Mouse (Mus musculus): ENCODE data around the gene Rexo4.

Gene Rexo4

GRCm38 (mm10) chr2:26910124-26910993, 53.8 kb downstream of the Rexo4 start, which contains the start of the genes Med22 and Rpl7a:
Gene Med22 (minus strand): TSS chr2:26910677.
Gene Rpl7a (plus strand): TSS chr2:26910764.
- DNase-seq (ENCODE audit: low read depth, low spot score), result peak; percentile 99

GRCm38 (mm10) chr2:26909387-26909784, 54.8 kb downstream of the Rexo4 start:
- no peak for DNase-seq (ENCODE audit: low read depth, low spot score)

DNA sequence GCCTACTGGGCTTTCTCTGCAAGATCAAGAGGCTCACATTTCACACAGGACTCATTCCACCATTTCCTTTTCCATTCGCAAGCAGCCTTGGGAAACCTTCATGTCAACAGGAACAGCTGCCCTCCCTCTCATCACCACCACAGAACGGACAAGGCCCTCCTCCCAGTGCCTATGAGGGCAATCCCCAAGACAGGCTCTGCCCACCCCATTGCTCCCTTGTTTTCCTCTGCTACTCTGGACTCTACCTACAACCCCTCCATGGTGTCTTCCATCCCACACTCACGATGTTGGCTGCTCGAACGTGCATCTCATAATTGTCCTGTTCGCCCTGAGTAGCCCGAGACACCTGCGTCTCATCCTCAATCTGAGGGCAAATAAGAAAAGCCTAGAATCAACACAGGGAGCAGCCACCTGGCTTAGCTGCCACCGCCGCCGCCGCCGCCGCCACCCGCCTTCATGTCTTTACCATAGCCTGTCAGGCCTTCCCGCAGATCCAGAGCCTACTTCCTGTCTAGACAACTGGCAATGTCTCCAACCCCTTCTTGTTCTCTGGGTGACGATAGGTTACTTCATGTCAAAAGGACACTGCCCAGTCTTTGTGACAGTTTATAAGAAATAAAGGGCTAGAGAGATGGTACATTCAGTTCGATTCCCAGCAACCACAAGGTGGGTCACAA, 55.3 kb downstream of the Rexo4 start:
- no peak for DNase-seq (ENCODE audit: low read depth, low spot score)

DNA sequence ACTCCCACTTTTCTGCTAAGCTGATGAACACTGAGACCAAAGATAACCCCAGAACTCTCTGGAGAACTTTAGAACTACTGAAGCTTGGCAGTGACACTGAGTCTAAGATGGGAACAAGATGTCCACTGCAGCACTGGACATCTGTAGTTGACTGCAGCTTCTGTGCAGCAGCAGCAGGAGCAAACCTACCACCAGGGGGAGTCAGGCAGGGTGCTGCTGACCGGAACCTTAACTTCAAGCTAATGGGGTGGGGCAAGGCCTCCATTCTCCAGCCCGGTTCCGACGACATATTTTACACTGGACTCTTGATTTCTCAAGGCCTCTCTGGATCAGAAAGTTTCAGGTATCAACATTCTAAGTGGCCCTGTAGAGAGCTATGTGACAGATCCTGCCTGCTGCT, 57.1 kb downstream of the Rexo4 start:
- DNase-seq (ENCODE audit: low read depth, low spot score), result no peak

DNA sequence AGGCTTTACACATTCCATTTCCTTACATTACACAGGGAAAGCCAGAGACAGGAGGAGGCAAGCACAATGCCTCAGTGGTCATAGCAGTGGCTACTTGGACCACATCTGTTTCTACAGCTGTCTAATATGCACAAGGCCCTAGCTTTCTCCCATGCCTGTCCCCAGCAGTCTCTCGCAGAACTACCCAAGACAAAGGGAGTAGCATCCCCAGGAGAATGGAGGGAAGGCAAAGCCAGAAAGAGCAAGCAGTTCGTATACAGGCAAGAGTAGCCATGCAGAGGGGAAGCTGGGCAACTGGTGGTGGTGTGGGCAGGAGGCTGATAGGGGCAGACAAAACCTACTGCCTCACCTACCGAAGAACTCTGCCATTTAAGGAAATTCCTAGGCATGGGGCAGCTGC, 57.8 kb downstream of the Rexo4 start:
- no peak for DNase-seq (ENCODE audit: low read depth, low spot score)

DNA sequence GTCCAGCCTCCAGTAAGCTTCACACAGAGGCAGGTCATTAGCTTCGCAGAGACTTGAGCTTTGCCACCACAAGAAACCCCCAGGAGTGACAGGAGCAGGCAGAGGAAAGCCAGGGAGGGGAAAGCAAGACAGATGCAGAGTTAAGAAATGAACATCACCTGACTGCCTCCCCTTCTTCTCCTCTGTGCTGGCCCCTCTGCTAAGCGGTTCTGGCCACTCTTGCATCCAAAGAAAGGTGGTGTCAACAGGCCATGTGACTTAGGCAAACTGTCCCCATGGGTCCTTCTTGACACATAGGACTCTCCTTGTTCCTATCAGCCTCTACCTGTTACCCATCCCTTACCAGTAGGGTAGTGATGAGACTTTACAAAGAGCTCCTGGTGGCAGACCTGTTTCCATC, 58.2 kb downstream of the Rexo4 start:
- DNase-seq (ENCODE audit: low read depth, low spot score), result no peak
